Mouse (Mus musculus): ENCODE measurements around the gene Fam83f. TPM values are rescaled to one million over a fixed set of nuclear protein-coding genes. Genes with fewer than 3 reads are reported as not detected.

Fam83f gene
- polyA plus RNA-seq, 1 experiment from 2014 or later = 0.26 TPM

Small RNA genes within 50 kb of the gene (microRNA-seq; reads per million reads assigned to microRNA genes)
- not detected for gene Mir6957

Other genes starting within 250 kb of the Fam83f start
- gene Enthd1, start 106.7 kb upstream of the Fam83f start, polyA plus RNA-seq (2014; fragmentation: Nextera tagmentation; extraction: Ambion mirVana) = not detected in 2 replicates
- gene Grap2, start 99.3 kb upstream of the Fam83f start, polyA plus RNA-seq (2014; fragmentation: Nextera tagmentation; extraction: Ambion mirVana) = 0.66 and 0.90 TPM in 2 replicates
- 23.4 and 27.3 TPM in 2 replicates for gene Tnrc6b, start 39.5 kb downstream of the Fam83f start, polyA plus RNA-seq (2014; fragmentation: Nextera tagmentation; extraction: Ambion mirVana)

All from midbrain, embryonic 14.5 days (tissue).